Mouse (Mus musculus) lung, postnatal 0 days (tissue): Measurements from ENCODE around the gene Tapt1. TPM values are rescaled to one million over a fixed set of nuclear protein-coding genes. Genes with fewer than 3 reads are reported as not detected.
A peak's percentile ranks its signal among the peaks of the same experiment; 100 is the strongest.

Source experiments
- ATAC-seq: fragments of 200-750 bp; cut with Nextera tagmentation; 2 replicates; pipeline ENCODE4 v1.8.0; 2017; ENCODE audit warnings: moderate library complexity
- DNase-seq: peaks from one replicate; pipeline ENCODE4 v3.0.0-alpha.2; 2016; ENCODE audit warnings: low spot score
- H3K27ac ChIP-seq: fragments of 300-500 bp; sonication (generic); 2 replicates; pipeline ENCODE4 v1.5.1; 2014; ENCODE audit warnings: antibody characterized with exemption, mild to moderate bottlenecking, low read length, mixed read lengths
- H3K27me3 ChIP-seq: fragments of 300-500 bp; sonication (generic); replicated peaks from 2 replicates; pipeline ENCODE4 v1.6.1; 2014; ENCODE audit warnings: low read length, mixed read lengths; ENCODE audit not compliant: insufficient read depth
- H3K36me3 ChIP-seq: fragments of 300-500 bp; sonication (generic); 2 replicates; pipeline ENCODE4 v1.6.1; 2014; ENCODE audit warnings: low read length, mixed read lengths; ENCODE audit not compliant: insufficient read depth
- H3K4me1 ChIP-seq: fragments of 300-500 bp; sonication (generic); 2 replicates; pipeline ENCODE4 v1.6.1; 2014; ENCODE audit warnings: antibody characterized with exemption, low read depth, low read length, mixed read lengths; ENCODE audit not compliant: insufficient read depth
- H3K4me2 ChIP-seq: fragments of 300-500 bp; sonication (generic); replicated peaks from 2 replicates; pipeline ENCODE4 v1.6.1; 2014; ENCODE audit warnings: low read depth, mild to moderate bottlenecking, low read length, moderate library complexity, mixed read lengths
- H3K4me3 ChIP-seq: fragments of 300-500 bp; sonication (generic); 2 replicates; pipeline ENCODE4 v1.5.1; 2014; ENCODE audit warnings: low read depth, low read length
- H3K9ac ChIP-seq: fragments of 300-500 bp; sonication (generic); replicated peaks from 2 replicates; pipeline ENCODE4 v1.6.1; 2014; ENCODE audit warnings: low read depth, mild to moderate bottlenecking
- H3K9me3 ChIP-seq: fragments of 300-500 bp; sonication (generic); 2 replicates; pipeline ENCODE4 v1.6.1; 2016; ENCODE audit warnings: low read length, mixed read lengths
- CTCF ChIP-seq: IDR thresholded peaks from 2 replicates; pipeline ENCODE4 v1.5.1; 2016; ENCODE audit warnings: antibody characterized with exemption, mild to moderate bottlenecking
- EP300 ChIP-seq: IDR thresholded peaks from 2 replicates; pipeline ENCODE4 v1.6.1; 2016; ENCODE audit warnings: antibody characterized with exemption, mild to moderate bottlenecking, control low read depth
- WGBS: fragments of 180-500 bp; shearing (Covaris S2); extraction: QIAGEN DNeasy Blood & Tissue Kit; methylation state at CpG from one replicate; pipeline ENCODE4 v1.1.7; 2014; 5-methylcytosine and 5-hydroxymethylcytosine counted together
- polyA plus RNA-seq: library from polyadenylated mRNA; unstranded; fragments of >200 nt; fragmentation: Nextera tagmentation; extraction: Ambion mirVana; gene quantifications from 2 replicates; pipeline ENCODE4 v1.2.1, GENCODE M21; 2015

Gene Tapt1
- polyA plus RNA-seq, 1 experiment from 2014 or later, result 31.3 TPM

GRCm38 (mm10) chr5:44174046-44174445, 52.4 kb downstream of the Tapt1 start:
- Histone ChIP-seq H3K27me3 (no peaks in the 10 kb centered on the region), H3K4me1 (no peaks in the 10 kb centered on the region), H3K9ac (no peak overlapping the region), H3K9me3 (no peaks in the 10 kb centered on the region), H3K4me3 (no peak overlapping the region), H3K36me3 (peaks cover 34% of the 10 kb centered on the region; the same call in 1 of the 2 replicates), H3K27ac (no peak overlapping the region), H3K4me2 (no peak overlapping the region)
- ATAC-seq (no peak), DNase-seq (no peak)
- WGBS, result 91% methylated on average over 5 of the region's 5 CpGs
- TF ChIP-seq CTCF (no peak), EP300 (no peak)

- 53% methylated on average over 6 of the region's 6 CpGs for WGBS
- no peak overlapping the region for H3K27ac ChIP-seq
- no peaks in the 10 kb centered on the region for H3K27me3 ChIP-seq
- DNase-seq (no peak), ATAC-seq (peak; percentile 23; the same call in 1 of the 2 replicates)
- no peak overlapping the region for H3K4me2 ChIP-seq
- H3K4me1 ChIP-seq, result no peaks in the 10 kb centered on the region
- H3K9ac ChIP-seq, result no peak overlapping the region
- TF ChIP-seq CTCF (no peak), EP300 (no peak)
- no peak overlapping the region for H3K4me3 ChIP-seq
- no peaks in the 10 kb centered on the region; the same call in 1 of the 2 replicates for H3K36me3 ChIP-seq
- H3K9me3 ChIP-seq, result no peaks in the 10 kb centered on the region
Observed at GRCm38 (mm10) chr5:44166866-44167265, 59.6 kb downstream of the Tapt1 start.

GRCm38 (mm10) chr5:44165854-44166253, 60.6 kb downstream of the Tapt1 start:
- no peaks in the 10 kb centered on the region for H3K27me3 ChIP-seq
- no peak overlapping the region for H3K27ac ChIP-seq
- no peak overlapping the region for H3K4me2 ChIP-seq
- H3K36me3 ChIP-seq, result no peaks in the 10 kb centered on the region; the same call in 1 of the 2 replicates
- WGBS, result 34% methylated on average over 2 of the region's 2 CpGs
- DNase-seq (peak; percentile 53), ATAC-seq (no peak)
- TF ChIP-seq CTCF, result peak; percentile 62
- no peak for TF ChIP-seq EP300
- H3K9ac ChIP-seq, result no peak overlapping the region
- no peaks in the 10 kb centered on the region for H3K4me1 ChIP-seq
- H3K9me3 ChIP-seq, result no peaks in the 10 kb centered on the region
- no peak overlapping the region for H3K4me3 ChIP-seq

- no peak overlapping the region for H3K4me2 ChIP-seq
- H3K36me3 ChIP-seq, result no peaks in the 10 kb centered on the region
- H3K27ac ChIP-seq, result no peak overlapping the region
- H3K4me1 ChIP-seq, result no peaks in the 10 kb centered on the region
- H3K9ac ChIP-seq, result no peak overlapping the region
- WGBS, result 48% methylated on average over 7 of the region's 7 CpGs
- no peaks in the 10 kb centered on the region for H3K27me3 ChIP-seq
- TF ChIP-seq CTCF (no peak), EP300 (no peak)
- ATAC-seq (no peak), DNase-seq (no peak)
- no peaks in the 10 kb centered on the region for H3K9me3 ChIP-seq
- no peak overlapping the region for H3K4me3 ChIP-seq
Observed at GRCm38 (mm10) chr5:44164233-44164776, 62.1 kb downstream of the Tapt1 start.

GRCm38 (mm10) chr5:44163318-44163717, 63.1 kb downstream of the Tapt1 start:
- WGBS, result 92% methylated on average over 3 of the region's 3 CpGs
- no peaks in the 10 kb centered on the region for H3K27me3 ChIP-seq
- ATAC-seq (no peak), DNase-seq (no peak)
- H3K27ac ChIP-seq, result no peak overlapping the region
- no peak overlapping the region for H3K4me3 ChIP-seq
- TF ChIP-seq EP300 (no peak), CTCF (peak; percentile 37; the same call in 1 of the 2 replicates)
- H3K4me2 ChIP-seq, result no peak overlapping the region
- H3K9ac ChIP-seq, result no peak overlapping the region
- no peaks in the 10 kb centered on the region for H3K36me3 ChIP-seq
- H3K9me3 ChIP-seq, result no peaks in the 10 kb centered on the region
- no peaks in the 10 kb centered on the region for H3K4me1 ChIP-seq

GRCm38 (mm10) chr5:44162786-44163185, 63.6 kb downstream of the Tapt1 start:
- WGBS, result 82% methylated on average over 7 of the region's 7 CpGs
- no peak overlapping the region for H3K9ac ChIP-seq
- TF ChIP-seq CTCF, result no peak
- no peak for TF ChIP-seq EP300
- H3K36me3 ChIP-seq, result no peaks in the 10 kb centered on the region
- no peak overlapping the region for H3K27ac ChIP-seq
- ATAC-seq, result no peak
- no peaks in the 10 kb centered on the region for H3K27me3 ChIP-seq
- no peaks in the 10 kb centered on the region for H3K4me1 ChIP-seq
- H3K9me3 ChIP-seq, result no peaks in the 10 kb centered on the region
- H3K4me2 ChIP-seq, result no peak overlapping the region
- H3K4me3 ChIP-seq, result no peak overlapping the region
- DNase-seq, result no peak
